Mouse (Mus musculus): ENCODE measurements around the gene Ing3.
A peak's percentile ranks its signal among the peaks of the same experiment; 100 is the strongest.

The Ing3 gene

DNA sequence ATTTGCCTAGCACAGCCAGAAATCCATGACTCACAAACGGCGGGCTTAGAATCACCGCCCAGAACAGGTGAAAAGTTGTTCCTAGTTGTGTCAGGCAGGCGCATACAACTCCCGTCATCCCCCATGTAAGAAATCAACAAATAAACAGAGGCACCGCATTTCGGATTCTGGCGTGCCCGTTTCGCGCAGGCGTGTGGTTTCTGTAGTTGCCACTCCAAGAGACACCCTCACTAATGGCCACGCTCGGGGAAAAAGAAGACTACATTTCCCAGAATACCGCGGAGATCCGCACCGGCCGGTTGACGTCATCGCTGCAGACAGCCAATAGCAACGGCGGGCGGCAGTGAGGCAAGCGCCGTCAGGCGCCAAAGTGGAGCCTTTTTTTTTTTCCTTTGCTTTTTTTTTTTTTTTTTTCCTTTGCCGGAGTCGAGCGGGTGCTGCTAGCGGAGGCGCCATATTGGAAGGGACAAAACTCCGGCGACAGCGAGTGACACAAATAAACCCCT is at the start of gene Ing3:
Gene Ing3, plus strand, starts transcription at position 346 of the 506 bp plus-strand sequence.
- DNase-seq (ENCODE audit: low spot score) = peak; percentile 98

- DNase-seq (ENCODE audit: low spot score) = no peak
Observed at GRCm38 (mm10) chr6:21909720-21910119, 39.7 kb upstream of the Ing3 start.

- no peak for DNase-seq (ENCODE audit: low spot score)
Observed at GRCm38 (mm10) chr6:21910804-21911203, 38.6 kb upstream of the Ing3 start.

- no peak for DNase-seq (ENCODE audit: low spot score)
Observed at GRCm38 (mm10) chr6:21916591-21916990, 32.8 kb upstream of the Ing3 start.

GRCm38 (mm10) chr6:21924150-21924549 is 25.2 kb upstream of the Ing3 start:
- DNase-seq (ENCODE audit: low spot score) = no peak

- DNase-seq (ENCODE audit: low spot score) = no peak
Observed at GRCm38 (mm10) chr6:21937981-21938635, 11.3 kb upstream of the Ing3 start.

GRCm38 (mm10) chr6:21949771-21950448 is 539 bp downstream of the Ing3 start:
- DNase-seq (ENCODE audit: low spot score) = peak; percentile 95

DNA sequence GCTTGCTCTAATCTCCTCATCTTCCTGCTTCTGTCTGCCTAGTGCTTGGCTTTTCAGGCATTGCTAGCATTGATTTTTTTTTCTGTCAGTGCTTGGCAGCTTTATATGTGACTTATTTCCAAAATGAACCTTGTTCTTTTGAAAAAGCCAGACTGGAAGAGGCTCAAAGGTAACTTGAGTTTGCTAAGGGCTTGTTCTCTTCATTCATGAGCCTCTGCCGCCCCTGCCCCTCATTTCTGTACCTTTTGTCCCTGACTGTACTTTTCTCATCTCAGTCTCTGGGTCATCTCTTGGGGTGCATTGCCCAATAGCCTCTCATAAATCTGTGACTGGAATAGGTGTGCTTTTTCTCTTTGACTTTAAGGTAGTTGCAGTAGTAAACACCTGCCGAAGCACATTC is 1.3 kb downstream of the Ing3 start:
- no peak for DNase-seq (ENCODE audit: low spot score)

DNA sequence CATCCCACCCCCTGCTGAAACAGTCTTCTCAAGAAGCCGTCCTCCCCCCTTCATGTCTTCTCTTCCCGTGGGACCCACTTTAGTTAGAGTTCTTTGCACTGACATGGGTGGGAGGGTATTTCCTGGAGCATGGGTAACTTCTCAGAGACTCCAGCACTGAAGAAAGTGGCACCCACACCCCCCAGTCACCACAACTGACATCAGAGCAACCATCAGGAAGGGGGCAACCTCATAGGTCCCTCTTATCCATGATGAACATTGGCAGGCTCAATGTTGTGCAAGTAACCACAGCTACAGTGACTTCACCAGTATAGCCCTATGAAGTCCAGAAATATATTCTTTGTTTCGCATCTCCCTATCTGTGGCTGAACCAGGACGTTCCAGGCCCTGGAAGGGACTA is 6.1 kb downstream of the Ing3 start:
- DNase-seq (ENCODE audit: low spot score) = no peak

- DNase-seq (ENCODE audit: low spot score) = no peak
Observed at GRCm38 (mm10) chr6:21958922-21959321, 9.6 kb downstream of the Ing3 start.

DNA sequence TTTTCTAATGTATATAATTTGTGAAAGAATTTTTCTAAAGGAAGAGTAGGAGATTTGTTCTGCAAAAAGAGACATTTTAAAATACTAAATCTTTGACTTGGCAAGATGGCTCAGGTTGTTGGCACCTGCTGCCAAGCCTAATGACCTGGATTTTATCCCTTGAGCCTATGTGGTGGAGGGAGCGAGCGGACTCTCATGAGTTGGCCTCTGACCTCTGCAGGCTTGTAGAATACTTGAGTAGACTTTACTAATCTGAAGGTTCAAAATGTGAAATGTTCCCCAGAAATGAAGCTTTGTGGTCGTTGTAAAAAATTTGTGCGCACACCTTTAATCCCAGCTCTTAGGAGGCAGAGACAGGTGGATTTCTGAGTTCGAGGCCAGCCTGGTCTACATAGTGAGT is 10.5 kb downstream of the Ing3 start:
- DNase-seq (ENCODE audit: low spot score) = no peak

DNA sequence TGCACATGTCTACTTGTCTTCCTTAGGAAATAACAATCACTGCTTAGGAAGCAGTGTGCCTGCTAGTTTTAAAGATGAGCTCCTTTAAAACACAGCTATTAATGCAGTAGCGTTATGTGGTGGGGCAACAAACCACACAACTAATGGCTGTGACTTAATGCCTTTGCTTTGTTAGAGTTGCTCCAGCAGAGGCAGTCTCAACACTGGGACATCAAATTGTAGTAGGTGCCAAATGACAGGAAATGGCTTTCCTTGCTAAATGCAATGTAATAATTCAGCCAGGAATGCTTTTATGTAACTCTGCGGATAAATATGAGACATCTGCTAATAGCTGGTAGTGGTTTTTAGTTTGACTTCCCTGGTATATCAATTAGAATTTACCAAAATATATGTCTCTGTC is 28.2 kb downstream of the Ing3 start:
- DNase-seq (ENCODE audit: low spot score) = no peak

- no peak for DNase-seq (ENCODE audit: low spot score)
Observed at GRCm38 (mm10) chr6:21981114-21981513, 31.7 kb downstream of the Ing3 start.

GRCm38 (mm10) chr6:21984990-21985731 is 35.8 kb downstream of the Ing3 start:
- peak; percentile 31 for DNase-seq (ENCODE audit: low spot score)

DNA sequence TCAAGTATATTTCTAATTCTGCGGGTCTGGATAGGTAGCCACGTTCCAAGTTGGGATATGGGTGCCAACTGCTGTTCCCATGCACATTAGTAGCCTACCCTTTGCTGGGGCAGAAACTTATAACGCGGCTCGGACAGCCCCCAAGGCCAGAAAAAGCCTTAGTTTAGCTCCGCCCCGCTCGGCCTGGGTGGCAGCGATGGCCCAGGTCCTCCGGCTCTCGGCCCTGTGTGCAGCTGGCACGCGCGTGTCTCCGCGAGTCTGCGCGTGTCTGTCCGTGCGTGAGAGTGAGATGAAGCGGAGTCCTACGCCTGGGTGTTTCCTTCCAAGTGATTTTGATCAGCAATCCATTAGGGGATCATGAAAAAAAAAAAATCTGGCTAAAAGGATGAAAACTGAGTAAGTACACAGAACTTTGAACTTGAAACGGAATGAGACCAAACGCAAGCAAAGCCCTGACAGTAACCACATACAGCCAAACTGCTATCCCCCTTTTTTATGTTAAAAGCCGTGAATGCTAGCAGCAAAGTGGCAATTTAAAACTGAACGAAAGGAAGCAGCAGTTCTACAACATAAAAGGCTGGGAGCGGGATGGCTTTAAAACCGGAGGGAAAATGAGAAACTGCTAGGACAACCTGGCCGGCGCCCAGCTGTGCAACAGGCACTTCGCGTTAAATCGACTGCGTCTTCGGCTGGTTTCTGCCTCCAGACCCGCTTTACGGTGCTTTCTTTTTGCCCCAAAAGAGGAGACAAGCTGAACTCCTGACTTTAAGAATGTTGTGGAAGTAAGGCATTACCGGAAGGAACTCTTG is 36.6 kb downstream of the Ing3 start, which contains the start of gene Cped1:
Gene Cped1, plus strand, starts transcription at position 185 of the 809 bp plus-strand sequence.
- DNase-seq (ENCODE audit: low spot score) = no peak

- no peak for DNase-seq (ENCODE audit: low spot score)
Observed at GRCm38 (mm10) chr6:21986660-21987331, 37.4 kb downstream of the Ing3 start.

- DNase-seq (ENCODE audit: low spot score) = no peak
Observed at GRCm38 (mm10) chr6:21987554-21987953, 38.2 kb downstream of the Ing3 start.

GRCm38 (mm10) chr6:21988296-21988695 is 38.9 kb downstream of the Ing3 start:
- DNase-seq (ENCODE audit: low spot score) = no peak

GRCm38 (mm10) chr6:21989081-21989480 is 39.7 kb downstream of the Ing3 start:
- DNase-seq (ENCODE audit: low spot score) = no peak

DNA sequence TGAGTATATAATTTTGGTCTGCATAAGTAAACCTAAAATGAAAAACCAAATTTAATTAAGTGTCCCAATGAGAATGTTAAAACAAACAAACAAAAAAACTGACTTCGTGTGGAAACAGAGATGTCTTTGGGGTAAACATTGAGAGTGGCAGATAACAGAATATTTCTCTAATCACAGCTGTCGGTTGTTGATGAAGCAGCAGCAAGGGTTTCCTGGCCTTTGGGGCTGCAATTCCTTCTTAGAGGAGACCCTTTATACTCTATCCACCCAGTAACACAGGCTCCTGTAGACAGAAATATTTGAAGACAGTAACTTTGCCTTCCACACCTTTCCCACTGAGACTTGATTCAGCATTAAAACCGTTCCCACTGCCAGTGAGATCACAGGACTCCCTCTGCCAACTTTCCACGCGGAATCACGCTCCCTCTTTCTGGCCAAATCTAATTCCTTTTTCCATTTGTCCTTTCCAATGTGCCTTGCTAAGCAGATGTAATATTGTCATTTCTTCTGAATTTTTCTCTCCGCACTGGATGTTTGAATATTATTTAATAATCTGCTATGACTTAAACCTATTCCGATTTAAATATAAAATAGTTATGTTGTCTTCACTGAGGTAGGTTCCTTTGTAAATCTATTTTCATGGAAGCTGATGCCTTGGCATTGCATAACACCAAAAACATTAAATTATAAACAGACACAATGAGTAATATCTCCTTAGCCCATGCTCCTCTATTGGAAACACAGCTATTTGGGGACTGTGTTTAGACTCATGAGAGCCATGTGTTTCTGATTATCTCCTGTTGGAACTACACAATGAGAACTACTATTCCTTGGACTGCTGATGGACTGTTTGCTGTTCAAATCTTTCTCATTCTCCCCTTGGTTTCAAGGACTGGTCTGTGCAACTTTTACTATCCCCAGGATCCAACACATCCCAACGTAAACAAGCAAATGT is 41.1 kb downstream of the Ing3 start:
- no peak for DNase-seq (ENCODE audit: low spot score)

Measured in layer of hippocampus, adult 9-10 months (tissue).